Mouse (Mus musculus) ovary, postnatal 10 days (tissue): ENCODE measurements around the gene Sipa1l1.

ENCODE experiments used
- DNase-seq: peaks from one replicate; pipeline ENCODE4 v3.0.0; 2022; ENCODE audit warnings: low spot score

The Sipa1l1 gene

GRCm38 (mm10) chr12:82247371-82248258 is 78.5 kb downstream of the Sipa1l1 start:
- DNase-seq: no peak

GRCm38 (mm10) chr12:82248501-82248900 is 79.4 kb downstream of the Sipa1l1 start:
- no peak for DNase-seq

- DNase-seq: no peak
Measured at GRCm38 (mm10) chr12:82251328-82251727, 82.2 kb downstream of the Sipa1l1 start.

GRCm38 (mm10) chr12:82254076-82254475 is 85.0 kb downstream of the Sipa1l1 start:
- no peak for DNase-seq

GRCm38 (mm10) chr12:82256012-82256411 is 86.9 kb downstream of the Sipa1l1 start:
- DNase-seq: no peak

GRCm38 (mm10) chr12:82256921-82257500 is 87.9 kb downstream of the Sipa1l1 start:
- DNase-seq: no peak

- no peak for DNase-seq
Measured at GRCm38 (mm10) chr12:82257994-82258785, 89.1 kb downstream of the Sipa1l1 start.

GRCm38 (mm10) chr12:82263443-82263842 is 94.3 kb downstream of the Sipa1l1 start:
- no peak for DNase-seq

GRCm38 (mm10) chr12:82264083-82264851 is 95.1 kb downstream of the Sipa1l1 start:
- no peak for DNase-seq

GRCm38 (mm10) chr12:82265335-82266274 is 96.5 kb downstream of the Sipa1l1 start:
- no peak for DNase-seq

- no peak for DNase-seq
Measured at GRCm38 (mm10) chr12:82271447-82271846, 102.3 kb downstream of the Sipa1l1 start.

- no peak for DNase-seq
Measured at GRCm38 (mm10) chr12:82273503-82273902, 104.4 kb downstream of the Sipa1l1 start.

- DNase-seq: no peak
Measured at GRCm38 (mm10) chr12:82274576-82274975, 105.5 kb downstream of the Sipa1l1 start.

- no peak for DNase-seq
Measured at GRCm38 (mm10) chr12:82275767-82276166, 106.6 kb downstream of the Sipa1l1 start.

- DNase-seq: no peak
Measured at GRCm38 (mm10) chr12:82276591-82276990, 107.5 kb downstream of the Sipa1l1 start.

GRCm38 (mm10) chr12:82284617-82285016 is 115.5 kb downstream of the Sipa1l1 start:
- no peak for DNase-seq

GRCm38 (mm10) chr12:82285018-82285417 is 115.9 kb downstream of the Sipa1l1 start:
- DNase-seq: no peak

GRCm38 (mm10) chr12:82286068-82286467 is 116.9 kb downstream of the Sipa1l1 start:
- DNase-seq: no peak

- DNase-seq: no peak
Measured at GRCm38 (mm10) chr12:82286804-82287203, 117.7 kb downstream of the Sipa1l1 start.

GRCm38 (mm10) chr12:82293545-82294247 is 124.6 kb downstream of the Sipa1l1 start:
- DNase-seq: no peak
